Mouse (Mus musculus) stomach, postnatal 0 days (tissue): ENCODE measurements around the gene Glrx5.

Experiments
- CTCF ChIP-seq: IDR thresholded peaks from 2 replicates; pipeline ENCODE4 v1.5.1; 2016; ENCODE audit warnings: antibody characterized with exemption, low read depth, mild to moderate bottlenecking, moderate library complexity
- EP300 ChIP-seq: optimal IDR thresholded peaks from 2 replicates; pipeline ENCODE3; 2016; ENCODE audit warnings: antibody characterized with exemption

DNA sequence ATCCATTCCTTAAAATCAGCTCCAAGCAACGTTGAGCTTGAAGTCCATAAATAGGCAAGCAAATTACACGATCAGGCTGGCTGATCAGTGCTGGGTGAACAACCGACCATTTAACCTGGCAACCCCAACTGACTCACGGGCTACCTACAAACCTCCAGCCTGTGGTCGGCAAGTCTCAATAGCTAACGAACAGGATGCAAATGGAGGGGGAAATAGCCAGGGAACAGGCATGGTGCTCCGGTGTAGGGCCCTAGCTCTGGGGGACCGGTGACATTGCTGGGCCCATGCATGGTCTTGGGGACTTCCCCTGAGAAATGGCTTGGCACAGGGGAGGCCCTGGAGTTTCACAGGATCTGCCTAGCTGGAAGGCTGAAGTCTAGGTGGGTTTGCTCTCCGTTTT, 31.2 kb upstream of the Glrx5 start:
- no peak for TF ChIP-seq CTCF
- no peak for TF ChIP-seq EP300
